Mouse (Mus musculus): Measurements from ENCODE around the gene Dscaml1. TPM values are rescaled to one million over a fixed set of nuclear protein-coding genes. Genes with fewer than 3 reads are reported as not detected.

The Dscaml1 gene
- total RNA-seq, 2 experiments from 2014 or later: not detected

- ATAC-seq (replicated peaks; ENCODE audit: low FRiP score, poor library complexity, severe bottlenecking): no peak
These were observed 17.9 kb downstream of the Dscaml1 start for GRCm38 (mm10) chr9:45444251-45444798.

GRCm38 (mm10) chr9:45449658-45450057 is 23.2 kb downstream of the Dscaml1 start:
- no peak for ATAC-seq (replicated peaks; ENCODE audit: low FRiP score, poor library complexity, severe bottlenecking)

GRCm38 (mm10) chr9:45451346-45451745 is 24.9 kb downstream of the Dscaml1 start:
- ATAC-seq (replicated peaks; ENCODE audit: low FRiP score, poor library complexity, severe bottlenecking): no peak

GRCm38 (mm10) chr9:45454032-45454431 is 27.6 kb downstream of the Dscaml1 start:
- no peak for ATAC-seq (replicated peaks; ENCODE audit: low FRiP score, poor library complexity, severe bottlenecking)

GRCm38 (mm10) chr9:45454889-45455610 is 28.6 kb downstream of the Dscaml1 start:
- ATAC-seq (replicated peaks; ENCODE audit: low FRiP score, poor library complexity, severe bottlenecking): no peak

- no peak for ATAC-seq (replicated peaks; ENCODE audit: low FRiP score, poor library complexity, severe bottlenecking)
These were observed 30.8 kb downstream of the Dscaml1 start for GRCm38 (mm10) chr9:45457200-45457599.

GRCm38 (mm10) chr9:45458363-45458762 is 31.9 kb downstream of the Dscaml1 start:
- no peak for ATAC-seq (replicated peaks; ENCODE audit: low FRiP score, poor library complexity, severe bottlenecking)

- no peak for ATAC-seq (replicated peaks; ENCODE audit: low FRiP score, poor library complexity, severe bottlenecking)
These were observed 39.1 kb downstream of the Dscaml1 start for GRCm38 (mm10) chr9:45465396-45466019.

GRCm38 (mm10) chr9:45468235-45468634 is 41.8 kb downstream of the Dscaml1 start:
- no peak for ATAC-seq (replicated peaks; ENCODE audit: low FRiP score, poor library complexity, severe bottlenecking)

GRCm38 (mm10) chr9:45470746-45471471 is 44.5 kb downstream of the Dscaml1 start:
- ATAC-seq (replicated peaks; ENCODE audit: low FRiP score, poor library complexity, severe bottlenecking): no peak

- ATAC-seq (replicated peaks; ENCODE audit: low FRiP score, poor library complexity, severe bottlenecking): no peak
These were observed 45.3 kb downstream of the Dscaml1 start for GRCm38 (mm10) chr9:45471691-45472090.

- no peak for ATAC-seq (replicated peaks; ENCODE audit: low FRiP score, poor library complexity, severe bottlenecking)
These were observed 48.4 kb downstream of the Dscaml1 start for GRCm38 (mm10) chr9:45474874-45475273.

- no peak for ATAC-seq (replicated peaks; ENCODE audit: low FRiP score, poor library complexity, severe bottlenecking)
These were observed 54.5 kb downstream of the Dscaml1 start for GRCm38 (mm10) chr9:45480936-45481335.

GRCm38 (mm10) chr9:45486665-45487074 is 60.2 kb downstream of the Dscaml1 start:
- ATAC-seq (replicated peaks; ENCODE audit: low FRiP score, poor library complexity, severe bottlenecking): no peak

- no peak for ATAC-seq (replicated peaks; ENCODE audit: low FRiP score, poor library complexity, severe bottlenecking)
These were observed 60.9 kb downstream of the Dscaml1 start for GRCm38 (mm10) chr9:45487179-45487801.

- ATAC-seq (replicated peaks; ENCODE audit: low FRiP score, poor library complexity, severe bottlenecking): no peak
These were observed 64.5 kb downstream of the Dscaml1 start for GRCm38 (mm10) chr9:45490899-45491298.

- ATAC-seq (replicated peaks; ENCODE audit: low FRiP score, poor library complexity, severe bottlenecking): no peak
These were observed 68.5 kb downstream of the Dscaml1 start for GRCm38 (mm10) chr9:45494889-45495288.

GRCm38 (mm10) chr9:45496340-45496739 is 69.9 kb downstream of the Dscaml1 start:
- ATAC-seq (replicated peaks; ENCODE audit: low FRiP score, poor library complexity, severe bottlenecking): no peak

- ATAC-seq (replicated peaks; ENCODE audit: low FRiP score, poor library complexity, severe bottlenecking): no peak
These were observed 70.5 kb downstream of the Dscaml1 start for GRCm38 (mm10) chr9:45496944-45497343.

GRCm38 (mm10) chr9:45499267-45499666 is 72.8 kb downstream of the Dscaml1 start:
- ATAC-seq (replicated peaks; ENCODE audit: low FRiP score, poor library complexity, severe bottlenecking): no peak
